Mouse (Mus musculus) lung, embryonic 14.5 days (tissue): Measurements from ENCODE around the gene Lgi4. TPM values are rescaled to one million over a fixed set of nuclear protein-coding genes. Genes with fewer than 3 reads are reported as not detected.

Source experiments
- ATAC-seq: fragments of 200-750 bp; cut with Nextera tagmentation; 2 replicates; pipeline ENCODE4 v1.8.0; 2017; ENCODE audit warnings: mild to moderate bottlenecking, moderate TSS enrichment, moderate library complexity; ENCODE audit not compliant: insufficient read depth
- DNase-seq: peaks from one replicate; pipeline ENCODE4 v3.0.0-alpha.2; 2015
- H3K27ac ChIP-seq: fragments of 300-500 bp; sonication (generic); 2 replicates; pipeline ENCODE4 v1.5.1; 2014; ENCODE audit warnings: low read depth, mild to moderate bottlenecking, moderate library complexity
- H3K27me3 ChIP-seq: fragments of 300-500 bp; sonication (generic); 2 replicates; pipeline ENCODE4 v1.6.1; 2014; ENCODE audit warnings: low read length, control low read depth; ENCODE audit not compliant: insufficient read depth
- H3K36me3 ChIP-seq: fragments of 300-500 bp; sonication (generic); 2 replicates; pipeline ENCODE4 v1.6.1; 2014; ENCODE audit warnings: control low read depth; ENCODE audit not compliant: insufficient read depth
- H3K4me1 ChIP-seq: fragments of 300-500 bp; sonication (generic); 2 replicates; pipeline ENCODE4 v1.6.1; 2014; ENCODE audit warnings: antibody characterized with exemption, control low read depth; ENCODE audit not compliant: insufficient read depth
- H3K4me2 ChIP-seq: fragments of 300-500 bp; sonication (generic); 2 replicates; pipeline ENCODE4 v1.6.1; 2014; ENCODE audit warnings: mild to moderate bottlenecking
- H3K4me3 ChIP-seq: fragments of 300-500 bp; sonication (generic); 2 replicates; pipeline ENCODE4 v1.5.1; 2014; ENCODE audit warnings: low read depth, low read length
- H3K9ac ChIP-seq: fragments of 300-500 bp; sonication (generic); 2 replicates; pipeline ENCODE4 v1.6.1; 2014
- H3K9me3 ChIP-seq: fragments of 300-500 bp; sonication (generic); 2 replicates; pipeline ENCODE4 v1.6.1; 2016; ENCODE audit warnings: low read depth, low read length, control low read depth
- CTCF ChIP-seq: IDR thresholded peaks from 2 replicates; pipeline ENCODE4 v1.5.1; 2016; ENCODE audit warnings: antibody characterized with exemption, low read depth
- WGBS: fragments of 180-500 bp; shearing (Covaris S2); extraction: QIAGEN DNeasy Blood & Tissue Kit; methylation state at CpG from one replicate; pipeline ENCODE4 v1.1.7; 2014; 5-methylcytosine and 5-hydroxymethylcytosine counted together
- polyA plus RNA-seq: library from polyadenylated mRNA; unstranded; fragments of >200 nt; fragmentation: Nextera tagmentation; extraction: Ambion mirVana; gene quantifications from 2 replicates; pipeline ENCODE4 v1.2.1, GENCODE M21; 2014

The Lgi4 gene
- polyA plus RNA-seq, 1 experiment from 2014 or later: 0.13 TPM

- Histone ChIP-seq H3K27me3 (peaks cover 51% of the 10 kb centered on the region), H3K36me3 (no peaks in the 10 kb centered on the region), H3K9ac (no peak within 1 kb of the TSS), H3K4me1 (peaks cover 23% of the 10 kb centered on the region), H3K4me2 (peak within 1 kb of the TSS; percentile 51), H3K27ac (no peak within 1 kb of the TSS), H3K4me3 (peak within 1 kb of the TSS; percentile 18), H3K9me3 (no peaks in the 10 kb centered on the region)
- DNase-seq: peak; percentile 48
- 2% methylated on average over 26 of the region's 28 CpGs for WGBS
- ATAC-seq: no peak
- TF ChIP-seq CTCF: no peak
These were observed 7.7 kb upstream of the Lgi4 start, which contains the start of gene Fxyd7 for GRCm38 (mm10) chr7:31051321-31052021. Gene Fxyd7, minus strand, starts transcription at chr7:31051467.

GRCm38 (mm10) chr7:31052251-31052635 lies 6.9 kb upstream of the Lgi4 start:
- Histone ChIP-seq H3K4me3 (peak overlapping the region; percentile 18; the same call in 1 of the 2 replicates), H3K9ac (no peak overlapping the region), H3K27ac (no peak overlapping the region), H3K36me3 (no peaks in the 10 kb centered on the region), H3K4me2 (peak overlapping the region; percentile 51), H3K27me3 (peaks cover 51% of the 10 kb centered on the region), H3K4me1 (peaks cover 23% of the 10 kb centered on the region), H3K9me3 (no peaks in the 10 kb centered on the region)
- DNase-seq (no peak), ATAC-seq (no peak)
- WGBS: 5% methylated on average over 22 of the region's 22 CpGs
- TF ChIP-seq CTCF: no peak

- peak; percentile 13 for ATAC-seq
- Histone ChIP-seq H3K36me3 (no peaks in the 10 kb centered on the region), H3K9ac (no peak overlapping the region), H3K4me3 (peak overlapping the region; percentile 14), H3K4me1 (peaks cover 23% of the 10 kb centered on the region), H3K9me3 (no peaks in the 10 kb centered on the region), H3K4me2 (peak overlapping the region; percentile 51), H3K27ac (no peak overlapping the region), H3K27me3 (peaks cover 51% of the 10 kb centered on the region)
- 4% methylated on average over 34 of the region's 34 CpGs for WGBS
- DNase-seq: peak; percentile 70
- peak; percentile 34; the same call in 1 of the 2 replicates for TF ChIP-seq CTCF
These were observed 6.3 kb upstream of the Lgi4 start for GRCm38 (mm10) chr7:31052636-31053434.

GRCm38 (mm10) chr7:31053882-31054447 lies 5.2 kb upstream of the Lgi4 start:
- WGBS: 23% methylated on average over 10 of the region's 10 CpGs
- TF ChIP-seq CTCF: no peak
- Histone ChIP-seq H3K9ac (no peak overlapping the region), H3K36me3 (no peaks in the 10 kb centered on the region), H3K27ac (no peak overlapping the region; the same call in 1 of the 2 replicates), H3K9me3 (no peaks in the 10 kb centered on the region), H3K4me2 (peak overlapping the region; percentile 51; the same call in 1 of the 2 replicates), H3K4me3 (peak overlapping the region; percentile 22; the same call in 1 of the 2 replicates), H3K27me3 (peaks cover 51% of the 10 kb centered on the region), H3K4me1 (peaks cover 23% of the 10 kb centered on the region)
- DNase-seq: peak; percentile 38
- ATAC-seq: no peak

- Histone ChIP-seq H3K4me3 (peak overlapping the region; percentile 22), H3K27ac (peak overlapping the region; percentile 68; the same call in 1 of the 2 replicates), H3K27me3 (peaks cover 44% of the 10 kb centered on the region), H3K9me3 (no peaks in the 10 kb centered on the region), H3K4me1 (peaks cover 23% of the 10 kb centered on the region), H3K36me3 (no peaks in the 10 kb centered on the region), H3K4me2 (peak overlapping the region; percentile 51), H3K9ac (peak overlapping the region; percentile 22; the same call in 1 of the 2 replicates)
- ATAC-seq: 0 out of 2 replicates have a peak, but pooled peaks have one; percentile 0
- TF ChIP-seq CTCF: no peak
- no peak for DNase-seq
- 33% methylated on average over 11 of the region's 11 CpGs for WGBS
These were observed 4.4 kb upstream of the Lgi4 start for GRCm38 (mm10) chr7:31054661-31055320.

GRCm38 (mm10) chr7:31055354-31055824 lies 3.8 kb upstream of the Lgi4 start:
- no peaks in the 10 kb centered on the region for H3K9me3 ChIP-seq
- peak overlapping the region; percentile 22; the same call in 1 of the 2 replicates for H3K9ac ChIP-seq
- 5% methylated on average over 10 of the region's 10 CpGs for WGBS
- peak overlapping the region; percentile 68; the same call in 1 of the 2 replicates for H3K27ac ChIP-seq
- peak overlapping the region; percentile 51 for H3K4me2 ChIP-seq
- peaks cover 38% of the 10 kb centered on the region for H3K27me3 ChIP-seq
- peak; percentile 88 for DNase-seq
- H3K4me1 ChIP-seq: peaks cover 23% of the 10 kb centered on the region
- TF ChIP-seq CTCF: no peak
- ATAC-seq: peak; percentile 89
- H3K4me3 ChIP-seq: peak overlapping the region; percentile 22
- no peaks in the 10 kb centered on the region for H3K36me3 ChIP-seq
